Mouse (Mus musculus): Measurements from ENCODE around the gene Psmf1. TPM values are rescaled to one million over a fixed set of nuclear protein-coding genes. Genes with fewer than 3 reads are reported as not detected.

The Psmf1 gene
- polyA plus RNA-seq, 1 experiment from 2014 or later: 43.1 TPM

DNA sequence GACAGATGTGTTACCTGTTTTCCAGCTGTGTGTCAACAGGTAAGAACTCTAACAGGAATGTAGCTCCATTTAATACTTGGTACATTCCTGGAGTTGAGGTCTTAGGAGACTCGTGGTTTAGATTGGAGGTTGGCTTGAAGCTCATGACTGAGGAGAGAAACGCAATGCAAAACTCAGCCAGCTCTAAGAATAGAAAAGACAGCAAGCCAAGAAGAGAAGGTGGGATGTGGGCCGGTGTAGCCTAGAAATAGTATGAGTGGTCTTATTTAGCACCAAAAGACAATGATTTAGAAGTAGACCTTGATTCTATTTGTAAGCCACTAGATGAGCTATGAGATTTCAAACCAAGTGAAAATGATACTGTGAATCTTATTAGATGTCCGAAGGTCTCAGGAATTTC, 28.5 kb downstream of the Psmf1 start:
- no peak for DNase-seq (ENCODE audit: low spot score)
- H3K27ac ChIP-seq: no peak overlapping the region
- no peaks in the 10 kb centered on the region for H3K4me1 ChIP-seq
- H3K36me3 ChIP-seq: peaks cover 44% of the 10 kb centered on the region
- H3K9me3 ChIP-seq: no peaks in the 10 kb centered on the region
- WGBS: 92% methylated on average over 4 of the region's 4 CpGs
- H3K27me3 ChIP-seq (ENCODE audit: insufficient read depth, poor library complexity, severe bottlenecking): no peaks in the 10 kb centered on the region
- no peak overlapping the region for H3K4me3 ChIP-seq

- no peak overlapping the region for H3K4me3 ChIP-seq
- peaks cover 18% of the 10 kb centered on the region for H3K36me3 ChIP-seq
- DNase-seq (ENCODE audit: low spot score): peak; percentile 82
- 0 out of 2 replicates have a peak, but pooled peaks cover 4% of the 10 kb centered on the region for H3K27me3 ChIP-seq (ENCODE audit: insufficient read depth, poor library complexity, severe bottlenecking)
- WGBS: 29% methylated on average over 3 of the region's 3 CpGs
- no peaks in the 10 kb centered on the region for H3K4me1 ChIP-seq
- no peaks in the 10 kb centered on the region for H3K9me3 ChIP-seq
- H3K27ac ChIP-seq: no peak overlapping the region
These were observed 31.3 kb downstream of the Psmf1 start for GRCm38 (mm10) chr2:151712647-151713046.

GRCm38 (mm10) chr2:151702851-151703190, 41.2 kb downstream of the Psmf1 start:
- Histone ChIP-seq H3K36me3 (no peaks in the 10 kb centered on the region), H3K4me3 (peak overlapping the region; percentile 76), H3K27me3 (ENCODE audit: insufficient read depth, poor library complexity, severe bottlenecking) (peaks cover 78% of the 10 kb centered on the region), H3K4me1 (peaks cover 13% of the 10 kb centered on the region), H3K9me3 (no peaks in the 10 kb centered on the region), H3K27ac (peak overlapping the region; percentile 87)
- no peak for DNase-seq (ENCODE audit: low spot score)
- WGBS: 3% methylated on average over 17 of the region's 17 CpGs

DNA sequence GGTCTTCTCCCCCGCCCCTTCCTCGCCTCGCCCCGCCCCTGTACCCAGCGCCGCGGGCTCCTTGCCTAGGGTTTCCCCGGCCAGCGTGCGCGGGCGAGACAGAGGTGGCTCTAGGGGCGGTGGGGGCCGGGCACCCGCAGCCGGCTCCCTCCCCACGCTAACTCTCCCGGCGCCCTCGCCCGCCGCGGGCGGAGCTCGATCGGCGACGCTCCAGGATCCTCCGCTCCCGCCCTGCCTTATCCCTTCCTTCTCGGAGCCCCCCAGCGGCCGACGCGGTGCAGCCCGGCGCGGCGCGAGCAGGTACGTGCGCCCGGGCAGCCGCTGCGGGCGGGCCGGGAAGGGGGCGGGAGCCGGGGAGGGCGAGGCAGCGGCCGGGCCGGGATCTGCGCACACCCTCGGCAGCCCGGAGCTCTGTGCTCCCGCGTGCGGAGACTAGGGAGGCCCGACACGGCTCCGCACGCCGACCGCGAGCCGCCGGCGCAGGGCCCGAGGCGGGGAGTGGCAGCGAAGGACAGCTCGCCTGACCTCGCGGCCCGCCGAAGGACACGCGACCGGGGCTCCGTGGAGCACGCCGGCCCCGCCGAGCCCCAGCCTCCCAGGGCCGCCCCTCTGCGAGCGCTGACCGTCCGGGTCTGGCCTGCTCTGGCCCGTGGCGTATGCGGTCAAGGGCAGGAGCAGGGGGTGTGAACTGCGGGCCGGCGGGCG, 41.7 kb downstream of the Psmf1 start:
- DNase-seq (ENCODE audit: low spot score): no peak
- no peaks in the 10 kb centered on the region for H3K36me3 ChIP-seq
- WGBS: under 1% methylated on average over 88 of the region's 97 CpGs
- H3K4me3 ChIP-seq: peak overlapping the region; percentile 76
- H3K27ac ChIP-seq: peak overlapping the region; percentile 87
- H3K4me1 ChIP-seq: peaks cover 13% of the 10 kb centered on the region
- H3K9me3 ChIP-seq: no peaks in the 10 kb centered on the region
- peaks cover 78% of the 10 kb centered on the region for H3K27me3 ChIP-seq (ENCODE audit: insufficient read depth, poor library complexity, severe bottlenecking)

DNA sequence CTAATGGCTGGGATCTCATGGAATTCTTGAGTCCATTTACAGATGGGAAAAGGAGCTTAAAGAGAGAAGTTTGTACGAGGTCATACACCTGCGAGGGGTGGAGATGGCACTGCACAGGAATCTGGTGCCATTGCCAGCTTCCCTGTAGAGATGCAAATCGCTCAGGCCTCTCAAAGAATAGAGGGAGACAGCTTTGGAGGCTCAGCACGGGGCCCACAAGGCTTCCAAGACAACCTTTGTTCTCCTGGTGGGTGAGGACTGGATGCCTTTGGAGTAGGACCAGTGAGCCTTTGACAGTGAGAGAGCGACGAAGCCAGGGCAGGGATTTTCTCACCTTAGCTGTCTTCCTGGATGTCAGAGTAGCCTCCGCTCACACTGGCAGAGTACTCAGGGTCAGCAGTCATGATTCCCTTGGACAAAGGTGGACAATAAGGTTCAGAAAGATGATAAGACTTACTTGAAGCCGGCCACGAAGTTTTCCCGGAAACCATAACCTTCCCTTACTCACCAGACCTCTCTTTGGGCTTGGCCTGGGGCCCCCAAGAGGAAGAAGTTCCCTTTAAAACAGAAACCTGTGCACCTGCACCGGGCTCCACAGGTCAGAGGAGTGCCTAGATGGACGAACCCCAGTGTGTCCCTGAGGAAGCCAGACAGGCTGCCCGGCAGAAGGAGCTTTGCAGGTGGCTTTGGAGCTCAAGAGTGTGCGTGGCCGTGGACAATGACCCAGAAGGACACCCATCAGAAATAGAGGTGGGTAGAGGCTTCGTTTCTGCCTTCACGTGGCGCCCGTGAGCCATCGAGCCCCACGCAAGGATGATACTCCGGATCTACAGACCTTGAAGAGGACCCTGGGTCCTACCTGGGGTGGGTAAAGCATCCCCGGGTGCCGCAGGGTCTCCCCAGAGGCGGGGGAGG, 42.5 kb downstream of the Psmf1 start, which contains the start of gene Tmem74b:
Gene Tmem74b, plus strand, starts transcription at position 778 of the 915 bp plus-strand sequence.
- Histone ChIP-seq H3K9me3 (no peaks in the 10 kb centered on the region), H3K27me3 (ENCODE audit: insufficient read depth, poor library complexity, severe bottlenecking) (peaks cover 72% of the 10 kb centered on the region), H3K4me1 (peaks cover 13% of the 10 kb centered on the region), H3K36me3 (no peaks in the 10 kb centered on the region), H3K4me3 (peak within 1 kb of the TSS; percentile 76), H3K27ac (peak within 1 kb of the TSS; percentile 87)
- no peak for DNase-seq (ENCODE audit: low spot score)
- WGBS: 5% methylated on average over 25 of the region's 25 CpGs

DNA sequence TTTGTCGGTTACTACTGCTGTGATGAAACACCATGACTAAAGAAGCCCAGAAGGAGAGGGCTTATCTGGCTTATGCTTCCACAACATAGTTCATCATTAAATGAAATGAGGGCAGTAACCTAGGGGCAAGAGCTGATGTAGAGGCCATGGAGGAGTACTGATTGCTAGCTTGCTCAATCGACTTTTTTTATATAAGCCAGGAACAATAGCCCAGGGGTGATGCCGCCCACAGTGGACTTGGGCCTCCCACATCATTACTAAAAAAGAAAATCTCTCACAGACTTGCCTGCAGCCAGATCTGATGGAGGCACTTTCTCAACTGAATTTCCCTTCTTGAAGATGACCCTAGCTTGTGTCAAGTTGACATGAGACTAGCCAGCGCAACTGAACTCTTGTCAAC, 61.0 kb downstream of the Psmf1 start:
- no peak overlapping the region for H3K4me3 ChIP-seq
- DNase-seq (ENCODE audit: low spot score): no peak
- peaks cover 13% of the 10 kb centered on the region; the same call in 1 of the 2 replicates for H3K27me3 ChIP-seq (ENCODE audit: insufficient read depth, poor library complexity, severe bottlenecking)
- no peaks in the 10 kb centered on the region for H3K36me3 ChIP-seq
- no peak overlapping the region for H3K27ac ChIP-seq
- H3K9me3 ChIP-seq: no peaks in the 10 kb centered on the region
- 0 out of 2 replicates have a peak, but pooled peaks cover 3% of the 10 kb centered on the region for H3K4me1 ChIP-seq
- WGBS: 84% methylated on average over 4 of the region's 4 CpGs

DNA sequence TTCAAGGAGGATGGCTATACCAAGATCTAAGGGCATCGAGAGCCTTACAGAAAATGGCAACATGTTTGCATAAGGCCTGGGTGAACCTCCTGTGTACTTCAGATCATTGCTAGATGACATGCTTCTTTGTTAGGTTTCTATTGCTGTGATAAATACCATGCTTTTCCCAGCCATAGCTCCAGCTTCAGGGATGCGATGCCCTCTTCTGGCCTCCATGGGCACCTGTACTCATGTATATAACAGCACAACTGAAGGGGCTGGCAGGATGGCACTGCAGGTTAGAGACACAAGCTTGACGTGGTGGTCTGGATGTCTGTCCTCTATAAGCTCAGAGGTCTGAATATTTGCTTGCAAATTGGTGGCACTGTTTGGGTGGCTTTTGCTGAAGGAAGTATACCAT, 61.6 kb downstream of the Psmf1 start:
- no peak for DNase-seq (ENCODE audit: low spot score)
- Histone ChIP-seq H3K4me3 (no peak overlapping the region), H3K27ac (no peak overlapping the region), H3K9me3 (no peaks in the 10 kb centered on the region), H3K27me3 (ENCODE audit: insufficient read depth, poor library complexity, severe bottlenecking) (peaks cover 13% of the 10 kb centered on the region; the same call in 1 of the 2 replicates), H3K36me3 (no peaks in the 10 kb centered on the region), H3K4me1 (0 out of 2 replicates have a peak, but pooled peaks cover 3% of the 10 kb centered on the region)
- 55% methylated on average over 3 of the region's 3 CpGs for WGBS

DNA sequence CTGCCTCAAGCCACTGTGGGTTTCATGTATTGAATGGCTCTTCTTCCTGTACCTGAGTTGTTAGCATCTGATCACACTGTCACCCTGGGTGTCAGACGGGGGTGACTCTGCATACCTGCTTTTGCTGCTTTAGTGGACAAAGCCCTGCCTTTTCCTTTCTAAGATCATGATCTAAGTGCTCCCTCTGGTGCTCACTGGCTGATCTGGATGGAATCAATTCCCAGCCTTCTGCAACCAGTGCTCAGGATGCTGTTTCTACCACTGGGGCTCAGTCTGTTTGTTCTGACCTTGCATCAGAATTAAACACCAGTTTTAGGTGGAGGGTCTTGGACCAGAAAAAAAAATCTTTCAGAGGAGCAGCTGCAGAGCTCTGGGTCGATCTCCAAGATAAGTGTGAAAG, 67.8 kb downstream of the Psmf1 start:
- H3K4me3 ChIP-seq: no peak overlapping the region
- no peaks in the 10 kb centered on the region for H3K36me3 ChIP-seq
- H3K27me3 ChIP-seq (ENCODE audit: insufficient read depth, poor library complexity, severe bottlenecking): peaks cover 9% of the 10 kb centered on the region
- H3K9me3 ChIP-seq: no peaks in the 10 kb centered on the region
- no peak overlapping the region for H3K27ac ChIP-seq
- no peak for DNase-seq (ENCODE audit: low spot score)
- 50% methylated on average over 2 of the region's 2 CpGs for WGBS
- H3K4me1 ChIP-seq: 0 out of 2 replicates have a peak, but pooled peaks cover 3% of the 10 kb centered on the region

GRCm38 (mm10) chr2:151670968-151671329, 73.0 kb downstream of the Psmf1 start:
- Histone ChIP-seq H3K4me1 (peaks cover 8% of the 10 kb centered on the region), H3K27ac (no peak overlapping the region), H3K27me3 (ENCODE audit: insufficient read depth, poor library complexity, severe bottlenecking) (peaks cover 26% of the 10 kb centered on the region), H3K4me3 (no peak overlapping the region), H3K36me3 (no peaks in the 10 kb centered on the region), H3K9me3 (peaks cover 4% of the 10 kb centered on the region; the same call in 1 of the 2 replicates)
- DNase-seq (ENCODE audit: low spot score): no peak
- whole genome bisulfite sequencing: 55% methylated on average over 1 of the region's 1 CpGs

DNA sequence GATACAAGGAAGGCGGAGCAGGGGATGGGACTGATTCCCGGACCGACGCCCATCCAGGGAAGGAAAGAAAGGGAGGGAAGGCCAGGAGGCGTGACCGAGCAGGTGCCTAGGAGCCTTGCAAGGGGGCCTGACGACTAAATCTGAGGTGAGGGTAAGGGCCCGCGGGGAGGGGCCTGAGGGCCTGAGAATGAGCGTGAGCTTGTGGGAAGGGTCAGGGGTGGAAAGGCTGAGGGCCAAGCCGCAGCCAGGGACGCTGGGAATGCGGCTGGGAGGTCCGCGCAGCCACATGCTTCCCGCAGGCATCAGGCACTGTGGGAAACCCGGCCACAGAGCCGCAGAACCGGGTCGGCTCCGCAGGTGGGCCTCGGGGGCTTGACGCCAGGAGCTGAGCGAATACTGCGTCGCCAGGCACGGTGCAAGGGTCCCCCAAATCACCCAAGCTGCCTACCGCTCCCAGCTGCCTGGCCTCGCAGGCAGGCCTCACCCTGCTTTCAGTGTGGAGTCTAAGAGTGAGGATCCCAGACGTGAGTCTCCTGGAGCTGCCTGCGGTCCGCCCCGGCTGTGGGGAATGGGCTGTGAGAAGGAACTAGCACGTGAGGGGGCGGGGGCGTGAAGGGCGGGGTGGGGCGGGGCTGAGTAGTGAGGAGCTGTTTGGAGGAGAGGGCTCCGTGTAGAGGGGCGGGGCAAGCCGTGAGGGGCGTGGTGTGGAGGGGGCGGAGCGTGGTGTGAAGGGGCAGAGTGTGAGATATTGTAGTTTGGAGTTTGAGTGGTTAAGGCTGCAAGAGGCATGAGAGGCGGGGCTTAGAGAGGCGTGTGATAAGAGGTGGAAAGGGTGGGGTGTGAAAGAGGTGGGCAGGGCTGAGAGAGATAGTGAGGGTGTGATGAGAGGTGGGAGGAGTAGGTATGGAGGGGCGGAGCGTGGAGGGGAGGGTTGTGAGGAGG, 73.7 kb downstream of the Psmf1 start:
- no peak for DNase-seq (ENCODE audit: low spot score)
- Histone ChIP-seq H3K4me3 (peak overlapping the region; percentile 33), H3K4me1 (peaks cover 8% of the 10 kb centered on the region), H3K27ac (no peak overlapping the region), H3K27me3 (ENCODE audit: insufficient read depth, poor library complexity, severe bottlenecking) (peaks cover 26% of the 10 kb centered on the region), H3K36me3 (no peaks in the 10 kb centered on the region), H3K9me3 (peaks cover 4% of the 10 kb centered on the region; the same call in 1 of the 2 replicates)
- WGBS: 34% methylated on average over 48 of the region's 48 CpGs

DNA sequence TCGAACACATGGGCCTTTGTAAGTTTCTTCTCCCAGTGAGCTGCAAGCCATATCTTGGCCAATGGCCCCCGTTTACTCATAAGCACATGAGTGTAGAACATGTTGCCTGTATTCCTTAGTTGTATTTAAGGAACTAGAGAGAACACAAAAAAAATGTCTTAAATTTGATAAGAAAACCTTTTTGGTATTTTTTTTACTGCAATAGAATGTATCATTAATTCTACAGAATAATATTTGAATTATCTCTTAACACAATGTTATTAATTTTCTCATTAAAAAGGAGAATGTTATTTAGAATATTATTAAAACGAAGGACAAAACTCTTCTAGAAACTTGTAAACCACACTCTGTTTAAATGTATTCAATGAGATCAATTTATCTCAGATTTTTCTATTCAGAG, 75.6 kb downstream of the Psmf1 start, which contains the start of gene Rad21l:
Gene Rad21l, minus strand, starts transcription at position 101 of the 400 bp plus-strand sequence.
- peaks cover 26% of the 10 kb centered on the region for H3K27me3 ChIP-seq (ENCODE audit: insufficient read depth, poor library complexity, severe bottlenecking)
- 64% methylated on average over 3 of the region's 3 CpGs for WGBS
- H3K36me3 ChIP-seq: no peaks in the 10 kb centered on the region

More for the DNA sequence above, 75.6 kb downstream of the Psmf1 start, which contains the start of gene Rad21l:
- H3K4me1 ChIP-seq: peaks cover 8% of the 10 kb centered on the region
- peaks cover 4% of the 10 kb centered on the region; the same call in 1 of the 2 replicates for H3K9me3 ChIP-seq
- no peak for DNase-seq (ENCODE audit: low spot score)
- H3K27ac ChIP-seq: no peak within 1 kb of the TSS
- no peak within 1 kb of the TSS for H3K4me3 ChIP-seq
